Mouse (Mus musculus): ENCODE results near the gene 1700025G04Rik.

DNA sequence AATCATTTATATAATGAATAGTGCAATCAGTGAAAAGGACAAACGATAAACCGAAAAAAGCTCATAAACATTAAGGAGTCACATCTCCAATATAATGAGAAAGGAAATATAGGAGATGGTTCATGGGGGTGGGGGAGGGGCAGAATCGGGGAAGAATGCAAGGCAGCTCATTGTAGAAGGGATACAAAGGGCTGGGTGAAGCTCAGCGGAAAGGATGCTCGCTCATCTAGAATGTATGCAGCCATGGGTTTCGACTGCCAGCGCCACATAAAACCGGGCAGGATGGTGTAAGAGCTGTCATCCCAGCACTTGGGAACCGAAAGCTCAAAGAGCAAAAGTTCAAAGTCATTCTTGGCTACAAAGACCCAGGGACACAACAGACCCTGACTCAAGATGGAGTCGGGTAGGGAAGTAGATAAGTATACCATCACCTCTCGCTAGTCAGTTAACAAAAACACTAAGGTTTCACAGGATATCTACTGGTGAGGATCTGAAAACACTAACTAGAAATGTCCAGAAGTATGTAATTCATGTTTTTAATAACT, 12.7 kb downstream of the 1700025G04Rik start:
- TF ChIP-seq EP300 (IDR thresholded peaks at IDR 0.05; ENCODE audit: low read depth) (no peak), CTCF (IDR thresholded peaks at IDR 0.05; ENCODE audit: low read depth) (no peak)

Data from heart, postnatal 0 days (tissue).